Mouse (Mus musculus) neural tube, embryonic 15.5 days (tissue): ENCODE measurements at regions not wholly inside any gene's neighbourhood (a gene's known extent, or its start where the extent isn't known, plus 50 kb on each side); places are given as distances from the start of the nearest gene placed in this dataset.
A peak's percentile ranks its signal among the peaks of the same experiment; 100 is the strongest.

Experiments used
- ATAC-seq: fragments of 200-750 bp; cut with Nextera tagmentation; 2 replicates; pipeline ENCODE4 v1.8.0; 2017; ENCODE audit warnings: mild to moderate bottlenecking, moderate TSS enrichment, moderate library complexity; ENCODE audit not compliant: low FRiP score
- H3K27ac ChIP-seq: fragments of 300-500 bp; sonication (generic); replicated peaks from 2 replicates; pipeline ENCODE4 v1.5.1; 2015; ENCODE audit warnings: mild to moderate bottlenecking, inconsistent platforms
- H3K27me3 ChIP-seq: fragments of 300-500 bp; sonication (generic); replicated peaks from 2 replicates; pipeline ENCODE4 v1.6.1; 2015; ENCODE audit warnings: inconsistent platforms
- H3K36me3 ChIP-seq: fragments of 300-500 bp; sonication (generic); 2 replicates; pipeline ENCODE4 v1.6.1; 2015; ENCODE audit warnings: inconsistent platforms
- H3K4me1 ChIP-seq: fragments of 300-500 bp; sonication (generic); 2 replicates; pipeline ENCODE4 v1.6.1; 2015; ENCODE audit warnings: inconsistent platforms
- H3K4me2 ChIP-seq: fragments of 300-500 bp; sonication (generic); 2 replicates; pipeline ENCODE4 v1.6.1; 2015; ENCODE audit warnings: inconsistent platforms, mild to moderate bottlenecking, moderate library complexity
- H3K4me3 ChIP-seq: fragments of 300-500 bp; sonication (generic); replicated peaks from 2 replicates; pipeline ENCODE4 v1.5.1; 2015; ENCODE audit warnings: mild to moderate bottlenecking, inconsistent platforms
- H3K9ac ChIP-seq: fragments of 300-500 bp; sonication (generic); replicated peaks from 2 replicates; pipeline ENCODE4 v1.6.1; 2015; ENCODE audit warnings: mild to moderate bottlenecking, inconsistent platforms
- H3K9me3 ChIP-seq: fragments of 300-500 bp; sonication (generic); replicated peaks from 2 replicates; pipeline ENCODE4 v1.6.1; 2016; ENCODE audit warnings: inconsistent platforms
- WGBS: fragments of 180-500 bp; shearing (Covaris S2); methylation state at CpG from one replicate; pipeline ENCODE4 v1.1.7; 2015; ENCODE audit warnings: mixed read lengths; 5-methylcytosine and 5-hydroxymethylcytosine counted together

- H3K4me3 ChIP-seq = no peak overlapping the region
- H3K36me3 ChIP-seq = no peaks in the 10 kb centered on the region
- no peak overlapping the region for H3K27ac ChIP-seq
- no peaks in the 10 kb centered on the region for H3K9me3 ChIP-seq
- H3K4me1 ChIP-seq = no peaks in the 10 kb centered on the region
- H3K9ac ChIP-seq = no peak overlapping the region
- H3K4me2 ChIP-seq = no peak overlapping the region
- no peaks in the 10 kb centered on the region for H3K27me3 ChIP-seq
- WGBS = 68% methylated on average over 8 of the region's 8 CpGs
- ATAC-seq = no peak
Measured at GRCm38 (mm10) chr16:12516834-12517685, 533.1 kb downstream of the Shisa9 start.

GRCm38 (mm10) chr16:12518264-12518663 lies 534.4 kb downstream of the Shisa9 start:
- H3K9ac ChIP-seq = no peak overlapping the region
- no peaks in the 10 kb centered on the region for H3K27me3 ChIP-seq
- H3K4me1 ChIP-seq = no peaks in the 10 kb centered on the region
- no peak overlapping the region for H3K4me3 ChIP-seq
- H3K9me3 ChIP-seq = no peaks in the 10 kb centered on the region
- H3K36me3 ChIP-seq = no peaks in the 10 kb centered on the region
- 87% methylated on average over 7 of the region's 7 CpGs for WGBS
- no peak overlapping the region for H3K4me2 ChIP-seq
- ATAC-seq = no peak
- H3K27ac ChIP-seq = no peak overlapping the region

DNA sequence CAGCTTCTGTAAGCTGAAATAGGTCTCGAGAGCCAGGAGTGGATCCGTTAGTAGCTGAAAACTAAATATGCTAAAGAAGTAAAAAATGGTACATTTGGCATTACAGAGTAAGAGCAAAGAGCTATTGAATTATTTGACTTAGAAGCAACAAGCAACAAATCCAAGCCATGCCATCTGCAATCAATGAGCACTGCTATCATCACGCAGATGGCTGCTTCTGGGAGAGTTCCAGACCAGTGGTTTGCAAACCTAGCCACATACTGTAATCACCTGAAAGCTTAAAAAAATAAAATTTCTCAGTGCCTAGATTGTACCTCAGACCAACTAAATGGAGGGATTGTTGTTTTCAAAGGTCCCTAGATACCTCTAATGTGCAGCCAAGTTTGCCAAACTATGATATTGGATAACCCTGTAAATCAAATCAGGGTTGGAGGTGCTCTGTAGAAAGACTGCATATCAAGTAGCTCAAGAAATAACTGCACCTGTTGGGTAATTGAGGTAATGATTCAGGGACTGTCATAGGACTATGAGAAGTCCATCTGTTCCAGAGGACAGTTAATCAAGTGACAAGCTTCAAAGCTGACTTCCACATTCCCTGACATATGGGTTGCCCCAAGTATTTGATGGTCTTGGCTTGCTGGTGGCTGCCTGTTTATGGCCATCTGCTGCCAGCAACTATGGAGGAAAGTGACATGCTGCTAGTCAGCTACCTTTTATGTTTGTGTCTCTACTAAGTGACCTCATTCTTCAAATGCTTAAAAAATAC lies 538.0 kb downstream of the Shisa9 start:
- Histone ChIP-seq H3K9ac (no peak overlapping the region), H3K4me3 (no peak overlapping the region), H3K4me2 (no peak overlapping the region), H3K4me1 (no peaks in the 10 kb centered on the region), H3K9me3 (no peaks in the 10 kb centered on the region), H3K27me3 (no peaks in the 10 kb centered on the region), H3K27ac (no peak overlapping the region), H3K36me3 (no peaks in the 10 kb centered on the region)
- 69% methylated on average over 3 of the region's 3 CpGs for WGBS
- peak; percentile 31; the same call in 1 of the 2 replicates for ATAC-seq

DNA sequence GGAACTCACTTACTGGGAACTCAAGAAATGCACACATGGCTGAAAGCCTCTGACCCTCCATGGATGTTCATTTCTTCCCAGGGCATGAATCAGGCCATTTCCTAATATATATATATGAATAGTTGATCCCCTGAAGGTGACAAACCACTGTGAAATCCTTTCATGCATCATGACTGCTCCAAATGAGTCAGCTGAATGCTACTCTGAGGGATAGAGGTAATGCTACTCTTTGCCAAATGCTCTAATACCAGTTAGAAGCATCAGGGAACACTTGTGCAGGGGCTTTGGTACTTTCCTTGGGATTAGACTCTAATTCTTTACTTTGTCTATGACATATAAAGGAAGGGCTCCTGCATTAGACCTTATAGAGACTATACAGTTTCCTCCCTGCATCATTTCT lies 561.0 kb upstream of the Ercc4 start:
- Histone ChIP-seq H3K36me3 (no peaks in the 10 kb centered on the region), H3K4me1 (no peaks in the 10 kb centered on the region), H3K9me3 (no peaks in the 10 kb centered on the region), H3K4me2 (no peak overlapping the region), H3K27ac (no peak overlapping the region), H3K9ac (no peak overlapping the region), H3K27me3 (no peaks in the 10 kb centered on the region), H3K4me3 (no peak overlapping the region)
- ATAC-seq = no peak

DNA sequence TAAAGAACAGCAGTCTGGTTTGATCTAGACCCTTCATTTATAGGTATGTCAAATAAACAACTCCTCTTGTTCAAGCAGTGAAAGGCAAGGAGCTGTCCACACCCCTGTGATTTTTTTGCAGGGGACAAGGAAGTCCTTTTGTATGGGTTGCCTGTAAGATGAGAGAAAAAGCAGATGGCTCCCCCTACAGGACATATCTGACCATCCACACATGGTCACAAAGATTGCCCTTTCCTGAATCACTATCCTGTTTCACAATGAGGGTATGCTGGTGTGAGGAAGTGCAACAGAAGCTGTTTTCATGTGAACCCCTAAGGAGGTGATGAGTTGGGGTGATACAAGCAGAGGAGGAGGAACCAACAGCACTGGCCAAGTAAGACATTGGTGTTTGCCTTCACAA lies 520.6 kb upstream of the Ercc4 start:
- H3K36me3 ChIP-seq = no peaks in the 10 kb centered on the region
- H3K9ac ChIP-seq = no peak overlapping the region
- no peaks in the 10 kb centered on the region for H3K27me3 ChIP-seq
- H3K4me1 ChIP-seq = no peaks in the 10 kb centered on the region
- no peak overlapping the region for H3K4me2 ChIP-seq
- no peak for ATAC-seq
- H3K4me3 ChIP-seq = no peak overlapping the region
- H3K27ac ChIP-seq = no peak overlapping the region
- H3K9me3 ChIP-seq = no peaks in the 10 kb centered on the region

DNA sequence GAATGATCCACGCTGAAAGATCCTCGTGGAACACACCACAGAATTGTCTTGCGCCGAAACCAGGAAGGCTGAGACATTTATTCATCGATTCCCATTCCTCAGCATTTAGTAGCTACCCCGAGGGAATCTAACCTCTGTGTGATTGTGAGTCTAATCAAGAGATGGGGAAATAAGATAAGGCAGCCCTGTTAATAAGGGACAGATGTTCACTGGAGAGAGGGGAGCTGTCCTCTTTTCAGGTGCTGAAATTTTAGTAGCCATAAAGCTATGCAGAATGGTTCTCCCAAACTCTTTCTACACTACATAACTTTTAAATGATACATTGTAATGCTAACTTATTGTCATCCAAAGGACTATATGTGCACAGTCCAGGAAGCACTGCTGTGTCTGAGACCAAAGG lies 501.2 kb upstream of the Ercc4 start:
- Histone ChIP-seq H3K4me2 (no peak overlapping the region), H3K9ac (no peak overlapping the region), H3K4me3 (no peak overlapping the region), H3K27ac (no peak overlapping the region), H3K36me3 (no peaks in the 10 kb centered on the region), H3K4me1 (no peaks in the 10 kb centered on the region), H3K27me3 (no peaks in the 10 kb centered on the region), H3K9me3 (no peaks in the 10 kb centered on the region)
- ATAC-seq = no peak
- WGBS = 66% methylated on average over 6 of the region's 6 CpGs

DNA sequence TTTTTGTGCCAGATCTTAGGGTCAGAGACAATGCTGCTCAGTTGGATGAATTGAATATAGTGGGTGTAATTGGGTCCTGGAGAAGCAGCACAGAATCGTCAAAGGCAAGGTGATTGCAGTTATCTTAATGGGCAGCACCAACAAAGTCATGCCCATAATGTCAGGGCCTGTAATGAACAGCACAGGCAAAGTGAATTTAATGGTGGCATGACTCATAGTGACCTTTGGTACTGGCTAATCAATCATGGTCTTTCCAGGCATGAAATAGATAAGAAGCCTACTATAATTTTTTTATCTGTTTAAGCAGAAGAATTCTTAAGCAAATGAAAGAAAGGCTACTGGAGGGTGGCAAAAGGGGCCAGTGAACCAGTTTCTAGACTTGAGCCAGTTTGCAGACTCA lies 498.4 kb upstream of the Ercc4 start:
- Histone ChIP-seq H3K27me3 (no peaks in the 10 kb centered on the region), H3K27ac (no peak overlapping the region), H3K4me1 (no peaks in the 10 kb centered on the region), H3K4me3 (no peak overlapping the region), H3K9me3 (no peaks in the 10 kb centered on the region), H3K4me2 (no peak overlapping the region), H3K9ac (no peak overlapping the region), H3K36me3 (no peaks in the 10 kb centered on the region)
- ATAC-seq = no peak
- WGBS = 62% methylated on average over 1 of the region's 1 CpGs

- 33% methylated on average over 3 of the region's 3 CpGs for WGBS
- Histone ChIP-seq H3K4me3 (no peak overlapping the region), H3K27me3 (no peaks in the 10 kb centered on the region), H3K9ac (no peak overlapping the region), H3K4me2 (no peak overlapping the region), H3K4me1 (no peaks in the 10 kb centered on the region), H3K27ac (no peak overlapping the region), H3K9me3 (no peaks in the 10 kb centered on the region), H3K36me3 (no peaks in the 10 kb centered on the region)
- no peak for ATAC-seq
Measured at GRCm38 (mm10) chr16:12617781-12618180, 491.7 kb upstream of the Ercc4 start.

DNA sequence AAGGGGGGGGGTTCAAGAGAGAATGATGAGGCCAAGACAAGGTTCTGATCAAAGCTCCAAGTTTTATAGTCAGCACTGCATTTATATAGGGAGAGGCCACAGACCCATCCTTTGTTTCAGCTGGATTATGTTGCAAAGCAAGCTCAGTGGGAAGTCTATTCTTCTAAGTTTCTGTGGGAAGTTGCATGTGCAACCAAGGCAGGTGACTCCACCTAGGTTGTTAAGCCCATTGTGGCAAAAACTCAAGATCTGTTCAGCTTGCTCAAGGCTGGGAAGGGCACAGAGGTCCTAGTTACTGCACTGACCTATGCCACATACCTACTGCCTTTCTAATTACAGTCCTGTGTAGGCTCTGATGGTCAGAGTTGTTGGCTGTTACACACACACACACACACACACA lies 477.0 kb upstream of the Ercc4 start:
- no peak for ATAC-seq
- no peaks in the 10 kb centered on the region for H3K27me3 ChIP-seq
- H3K9me3 ChIP-seq = no peaks in the 10 kb centered on the region
- no peak overlapping the region for H3K4me2 ChIP-seq
- H3K9ac ChIP-seq = no peak overlapping the region
- no peak overlapping the region for H3K4me3 ChIP-seq
- no peaks in the 10 kb centered on the region for H3K36me3 ChIP-seq
- no peaks in the 10 kb centered on the region for H3K4me1 ChIP-seq
- no peak overlapping the region for H3K27ac ChIP-seq

DNA sequence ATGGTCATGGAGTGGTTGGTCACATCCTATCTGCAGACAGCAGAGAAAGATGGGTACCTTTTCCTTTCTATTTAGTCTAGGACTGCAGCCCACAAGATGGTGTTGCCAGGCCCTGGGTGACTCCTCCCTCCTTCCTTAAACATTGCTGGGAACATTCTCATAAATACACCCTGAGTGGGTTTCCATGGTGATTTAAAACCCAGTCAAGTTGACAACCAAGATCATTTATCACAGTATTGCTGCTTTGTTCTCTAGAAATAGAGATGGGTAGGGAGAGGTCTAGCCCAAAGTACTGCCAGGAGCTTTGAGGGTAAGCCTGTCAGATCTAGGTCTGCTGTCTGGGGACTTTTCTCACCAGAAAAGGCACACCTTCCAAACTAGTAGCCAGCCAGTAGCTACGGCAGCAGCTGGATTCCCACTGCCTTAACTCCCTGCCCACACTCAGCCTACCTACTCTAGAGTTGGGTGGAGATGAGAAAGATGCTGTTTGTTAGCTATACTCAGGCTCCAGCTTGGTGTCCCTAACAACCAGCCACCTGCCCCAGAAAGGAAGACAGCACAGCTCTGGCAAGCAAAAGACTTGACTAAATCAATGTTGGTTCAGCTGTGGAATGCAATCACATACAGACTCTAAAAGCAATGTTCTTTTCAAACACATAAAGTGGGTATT lies 470.4 kb upstream of the Ercc4 start:
- no peaks in the 10 kb centered on the region for H3K36me3 ChIP-seq
- H3K9ac ChIP-seq = no peak overlapping the region
- no peak overlapping the region for H3K4me2 ChIP-seq
- H3K4me1 ChIP-seq = no peaks in the 10 kb centered on the region; the same call in 1 of the 2 replicates
- no peak overlapping the region for H3K27ac ChIP-seq
- H3K4me3 ChIP-seq = no peak overlapping the region
- no peak for ATAC-seq
- H3K9me3 ChIP-seq = no peaks in the 10 kb centered on the region
- H3K27me3 ChIP-seq = no peaks in the 10 kb centered on the region
- 67% methylated on average over 1 of the region's 1 CpGs for WGBS

- Histone ChIP-seq H3K4me1 (no peaks in the 10 kb centered on the region; the same call in 1 of the 2 replicates), H3K27ac (no peak overlapping the region), H3K9me3 (no peaks in the 10 kb centered on the region), H3K27me3 (no peaks in the 10 kb centered on the region), H3K36me3 (no peaks in the 10 kb centered on the region), H3K4me2 (no peak overlapping the region), H3K9ac (no peak overlapping the region), H3K4me3 (no peak overlapping the region)
- no peak for ATAC-seq
Measured at GRCm38 (mm10) chr16:12643053-12643452, 466.4 kb upstream of the Ercc4 start.

DNA sequence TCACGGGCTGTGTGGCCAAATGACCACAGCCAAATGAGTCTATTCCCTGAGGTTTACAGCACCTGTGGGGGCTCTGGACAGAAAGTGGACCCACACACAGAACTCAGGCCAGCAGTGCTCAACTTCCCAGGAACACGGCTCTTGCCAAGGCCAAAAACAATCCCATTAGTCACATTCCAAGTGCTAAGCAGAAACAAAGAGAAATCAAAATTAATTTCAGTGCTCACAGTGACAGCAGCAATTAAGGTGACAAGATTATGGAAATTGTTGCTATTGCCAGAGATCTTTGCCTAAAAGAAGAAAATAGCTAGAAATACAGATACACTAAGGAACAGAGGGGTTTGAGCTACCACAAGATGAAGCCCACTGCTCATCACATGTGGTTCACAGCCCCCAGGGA lies 464.9 kb upstream of the Ercc4 start:
- no peaks in the 10 kb centered on the region for H3K9me3 ChIP-seq
- no peak overlapping the region for H3K27ac ChIP-seq
- H3K4me2 ChIP-seq = no peak overlapping the region
- H3K4me1 ChIP-seq = no peaks in the 10 kb centered on the region
- H3K36me3 ChIP-seq = no peaks in the 10 kb centered on the region
- H3K9ac ChIP-seq = no peak overlapping the region
- no peaks in the 10 kb centered on the region for H3K27me3 ChIP-seq
- no peak for ATAC-seq
- 57% methylated on average over 2 of the region's 2 CpGs for WGBS
- H3K4me3 ChIP-seq = no peak overlapping the region
